Mouse (Mus musculus) cerebral cortex, adult 2 months (tissue): Measurements from ENCODE around the gene Stk19.

Source experiments
- WGBS: fragments of 180-500 bp; shearing (Covaris S2); methylation state at CpG from one replicate; pipeline ENCODE4 v1.1.7; 2018; 5-methylcytosine and 5-hydroxymethylcytosine counted together

Stk19 gene

DNA sequence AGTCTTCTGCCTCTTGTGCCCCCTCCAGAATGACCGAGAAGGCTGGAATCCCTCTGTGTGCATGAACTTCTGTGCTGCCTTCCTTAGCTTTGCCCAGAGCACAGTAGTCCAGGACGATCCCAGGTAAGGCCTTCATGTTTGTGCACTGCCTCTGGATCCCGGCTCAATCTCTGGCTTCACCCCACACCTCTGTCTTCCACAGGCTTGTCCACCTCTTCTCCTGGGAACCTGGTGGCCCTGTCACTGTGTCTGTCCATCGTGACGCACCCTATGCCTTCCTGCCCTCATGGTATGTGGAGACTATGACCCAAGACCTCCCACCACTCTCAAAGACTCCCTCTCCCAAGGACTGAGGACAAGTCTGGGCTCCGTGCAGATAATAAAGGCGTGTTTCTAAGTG, 2.0 kb upstream of the Stk19 start:
- WGBS: 85% methylated on average over 7 of the region's 7 CpGs

DNA sequence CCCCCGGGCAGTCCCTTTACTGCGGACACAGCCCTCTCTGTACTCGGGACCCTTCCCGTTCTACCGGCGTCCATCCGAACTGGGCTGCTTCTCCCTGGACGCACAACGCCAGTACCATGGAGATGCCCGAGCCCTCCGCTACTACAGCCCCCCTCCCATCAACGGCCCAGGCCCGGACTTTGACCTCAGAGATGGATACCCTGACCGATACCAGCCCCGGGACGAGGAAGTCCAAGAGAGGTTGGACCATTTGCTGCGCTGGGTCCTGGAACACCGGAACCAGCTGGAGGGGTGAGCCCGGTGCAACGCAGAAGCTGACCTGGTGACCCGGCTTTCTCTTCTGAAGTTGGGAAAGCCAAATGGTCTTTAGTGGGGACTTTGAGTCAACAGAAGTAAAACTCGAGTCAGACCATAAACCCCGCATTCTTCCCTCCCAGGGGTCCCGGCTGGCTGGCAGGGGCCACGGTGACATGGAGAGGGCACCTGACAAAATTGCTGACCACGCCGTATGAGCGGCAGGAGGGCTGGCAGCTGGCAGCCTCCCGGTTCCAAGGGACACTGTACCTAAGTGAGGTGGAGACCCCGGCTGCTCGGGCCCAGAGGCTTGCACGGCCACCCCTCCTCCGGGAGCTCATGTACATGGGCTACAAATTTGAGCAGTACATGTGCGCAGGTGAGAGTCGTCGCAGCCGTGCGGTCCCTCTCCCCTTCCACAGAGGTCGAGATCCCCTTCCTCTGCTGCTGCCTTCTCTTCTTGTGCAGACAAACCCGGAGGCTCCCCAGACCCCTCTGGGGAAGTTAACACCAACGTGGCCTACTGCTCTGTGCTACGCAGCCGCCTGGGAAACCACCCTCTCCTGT, 949 bp upstream of the Stk19 start:
- WGBS: 35% methylated on average over 43 of the region's 43 CpGs

DNA sequence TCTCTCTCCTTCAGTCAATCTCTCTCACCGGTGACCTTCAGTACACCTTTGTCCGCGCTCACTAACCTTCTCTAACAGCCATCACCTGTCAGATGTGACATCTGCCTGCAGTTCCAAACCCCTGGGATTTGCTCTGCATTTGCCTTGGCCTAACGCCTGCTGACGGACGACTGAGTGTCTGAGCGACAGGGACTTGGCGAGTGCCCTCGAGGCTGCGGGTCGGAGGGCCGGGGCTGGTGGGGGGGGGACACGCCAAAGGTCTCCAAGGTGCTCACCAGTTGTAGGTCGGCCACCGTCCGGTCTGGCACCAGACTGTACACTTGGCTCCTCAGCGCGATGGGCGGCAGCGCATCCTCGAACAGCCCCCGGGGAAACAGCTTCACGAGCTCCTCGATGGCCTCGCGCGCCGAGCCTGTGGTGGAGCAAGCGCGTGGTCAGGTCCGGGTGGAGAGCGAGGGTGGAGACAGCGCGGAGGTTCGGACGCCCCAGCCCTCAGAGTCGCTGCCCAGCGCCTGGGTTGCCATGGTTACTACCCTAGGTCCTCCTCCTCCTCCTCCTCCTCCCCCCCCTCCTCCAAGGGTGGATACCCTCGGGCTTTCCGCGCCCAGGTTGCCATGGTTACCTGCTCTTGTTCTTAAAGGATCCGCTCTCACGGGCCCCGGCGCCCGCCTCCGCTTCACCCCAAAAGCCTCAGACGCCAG, 440 bp downstream of the Stk19 start:
- WGBS: 3% methylated on average over 48 of the region's 48 CpGs

DNA sequence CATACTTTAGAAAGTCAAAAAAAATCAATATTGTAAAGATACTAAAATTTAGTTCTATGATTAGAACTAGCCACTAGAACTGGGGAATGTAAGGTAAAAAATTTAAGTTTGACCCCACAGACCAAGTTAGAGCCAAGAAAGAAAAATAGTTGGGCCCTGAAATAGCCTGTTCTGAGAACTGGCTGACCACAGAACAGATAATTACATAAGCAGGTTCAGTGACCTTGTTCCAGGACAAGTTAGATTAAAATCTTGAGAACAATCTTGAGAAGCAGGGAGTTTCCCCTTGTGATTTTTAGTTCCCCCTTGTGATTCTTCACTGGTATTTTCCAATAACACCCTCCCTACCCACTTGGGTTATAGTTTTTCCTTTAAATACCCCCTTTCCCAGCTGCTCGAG, 6.0 kb downstream of the Stk19 start:
- WGBS: 97% methylated on average over 1 of the region's 1 CpGs

GRCm38 (mm10) chr17:34814818-34815370, 21.9 kb downstream of the Stk19 start:
- WGBS: 87% methylated on average over 7 of the region's 7 CpGs

DNA sequence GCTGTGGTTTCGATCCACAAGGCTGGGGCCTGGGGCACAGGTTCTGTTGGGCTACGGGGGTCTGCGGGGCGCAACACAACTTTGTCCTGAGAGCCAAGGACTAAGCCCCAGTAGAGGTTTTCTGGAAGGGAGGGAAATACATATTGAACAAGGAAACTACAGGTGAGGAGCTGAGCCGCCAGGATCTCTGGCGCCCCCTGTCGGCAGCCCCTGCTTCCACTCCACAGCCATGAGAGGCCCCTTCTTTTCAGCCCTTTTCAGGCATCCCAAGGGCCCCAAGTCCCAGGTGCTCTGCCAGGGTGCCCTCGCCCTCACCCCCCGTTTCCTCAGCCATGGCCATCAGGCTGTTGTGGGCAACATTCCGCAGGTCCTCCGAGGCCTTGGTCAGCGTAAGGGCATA, 23.0 kb downstream of the Stk19 start:
- 65% methylated on average over 12 of the region's 12 CpGs for WGBS

GRCm38 (mm10) chr17:34811275-34811674, 25.5 kb downstream of the Stk19 start:
- 83% methylated on average over 15 of the region's 15 CpGs for WGBS

- WGBS: 90% methylated on average over 8 of the region's 8 CpGs
These were observed 25.9 kb downstream of the Stk19 start for GRCm38 (mm10) chr17:34810811-34811210.

DNA sequence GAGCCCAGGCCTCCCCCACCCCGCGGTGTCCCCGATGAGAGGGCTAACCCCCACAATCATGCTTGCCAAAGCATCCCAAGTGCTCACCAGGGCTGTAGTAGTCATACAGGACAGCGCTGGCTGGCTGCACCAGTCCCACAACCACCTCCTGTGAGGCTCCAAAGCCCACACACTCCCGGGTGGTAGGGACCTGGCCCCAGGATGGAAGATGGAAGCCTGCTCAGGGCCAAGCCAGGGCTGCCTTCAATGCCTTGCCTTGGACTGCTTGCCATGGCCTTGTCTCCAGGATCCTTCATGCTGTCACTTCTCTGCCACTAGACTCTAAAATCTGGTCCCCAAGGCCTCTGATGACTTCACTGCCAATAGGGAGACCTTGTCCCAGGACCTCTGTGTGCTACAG, 26.3 kb downstream of the Stk19 start:
- 88% methylated on average over 5 of the region's 5 CpGs for WGBS

DNA sequence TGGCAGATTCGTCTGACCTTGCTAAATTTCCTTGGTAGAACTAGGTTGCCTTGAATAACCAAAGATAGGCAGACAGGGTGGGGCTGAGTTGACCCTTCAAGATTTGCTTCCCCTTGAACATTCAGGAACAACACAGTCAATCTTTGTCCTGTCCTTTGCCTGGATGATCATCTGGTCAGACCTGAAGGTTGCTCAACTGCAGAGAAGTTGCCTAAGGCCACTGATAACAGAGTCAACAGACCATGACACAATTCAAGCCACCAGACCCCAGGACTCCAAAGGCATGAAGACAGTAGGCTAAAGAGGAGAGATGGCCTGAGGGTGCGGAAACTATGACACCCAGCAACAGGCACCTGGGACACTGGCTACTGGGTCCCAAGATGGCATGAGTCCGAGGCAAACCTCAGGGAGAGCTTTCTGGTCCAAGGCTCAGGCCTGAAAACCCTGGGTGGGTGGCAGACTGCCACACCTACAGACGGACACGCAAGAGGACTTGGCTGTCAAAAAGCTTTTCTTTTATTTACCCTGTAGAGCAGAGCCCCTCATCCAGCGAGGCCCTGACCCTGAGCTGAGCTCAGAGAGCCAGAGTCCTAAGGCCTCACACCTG, 28.0 kb downstream of the Stk19 start:
- 86% methylated on average over 6 of the region's 6 CpGs for WGBS

- WGBS: 76% methylated on average over 3 of the region's 3 CpGs
These were observed 29.6 kb downstream of the Stk19 start for GRCm38 (mm10) chr17:34807176-34807575.

DNA sequence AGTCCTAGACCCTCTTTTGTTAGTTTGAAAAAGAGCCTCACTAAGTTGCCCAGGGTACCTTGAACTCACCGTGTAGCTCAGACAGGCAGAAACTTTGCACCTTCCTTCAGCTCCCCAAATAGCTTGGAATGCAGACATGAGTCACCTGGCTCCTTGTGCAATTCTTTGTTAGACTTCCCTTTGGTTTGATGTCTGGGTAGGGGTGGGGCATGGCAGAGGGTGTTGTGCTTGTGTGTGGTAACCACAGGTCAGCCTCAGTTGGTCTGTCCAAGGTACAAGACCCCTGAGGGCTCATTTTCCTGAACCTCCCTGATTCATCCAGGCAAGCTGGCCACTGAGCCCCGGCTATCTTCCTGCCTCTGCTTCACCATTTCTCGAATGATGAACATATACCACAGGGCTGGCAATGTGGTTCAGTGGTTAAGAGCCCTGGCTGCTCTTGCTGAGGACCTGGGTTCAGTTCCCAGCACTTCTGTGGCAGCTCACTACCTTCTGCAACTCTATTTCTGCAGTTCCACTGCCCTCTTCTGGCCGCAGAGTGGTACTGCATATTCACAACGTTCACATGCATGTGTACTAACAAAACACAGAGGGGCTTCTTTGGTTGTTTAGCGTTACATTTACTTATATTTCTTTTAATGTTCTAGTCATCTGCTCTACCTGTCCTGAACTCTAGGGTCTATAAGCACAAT, 31.7 kb downstream of the Stk19 start:
- 75% methylated on average over 6 of the region's 6 CpGs for WGBS

DNA sequence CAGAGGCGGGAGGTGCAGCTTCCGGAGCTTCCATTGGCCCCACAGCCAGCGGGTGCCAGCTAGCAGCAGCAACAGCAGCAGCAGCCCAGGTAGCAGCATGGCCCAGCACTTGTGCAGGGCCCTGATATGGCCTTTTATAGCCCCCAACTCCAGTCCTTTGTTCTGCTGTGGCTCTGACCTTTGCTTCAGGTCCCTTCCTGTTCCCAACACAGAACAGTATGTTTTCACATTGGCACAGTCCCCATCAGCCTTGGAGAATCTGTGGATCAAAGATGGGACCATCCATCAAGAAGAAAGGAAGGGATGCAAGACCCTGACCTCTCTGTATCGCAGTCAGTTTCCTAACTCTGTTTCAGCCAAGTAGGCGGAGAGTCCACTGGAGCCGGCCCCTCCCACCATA, 32.4 kb downstream of the Stk19 start, which contains the start of gene Cyp21a1:
Gene Cyp21a1, minus strand, starts transcription at position 261 of the 400 bp plus-strand sequence.
- 86% methylated on average over 4 of the region's 6 CpGs for WGBS

DNA sequence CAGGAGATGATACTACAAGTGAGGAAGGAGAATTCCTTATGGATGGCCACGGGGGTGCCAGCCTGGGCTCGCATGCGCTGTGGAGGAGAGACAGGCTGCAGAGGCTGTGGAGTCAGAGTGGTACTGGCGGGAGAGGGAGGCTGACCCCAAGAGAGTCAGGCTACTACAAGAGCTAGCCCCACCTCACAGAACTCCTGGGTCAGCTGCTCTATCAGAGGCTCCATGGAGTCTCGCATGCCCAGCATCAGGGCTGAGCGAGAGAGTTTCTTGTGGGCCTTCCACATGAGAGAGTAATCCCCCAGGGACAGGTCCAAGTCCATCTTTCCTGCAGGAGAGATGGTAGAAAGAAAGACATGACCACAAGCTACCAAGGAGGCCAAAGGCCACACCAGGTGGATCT, 33.4 kb downstream of the Stk19 start:
- 91% methylated on average over 6 of the region's 6 CpGs for WGBS

DNA sequence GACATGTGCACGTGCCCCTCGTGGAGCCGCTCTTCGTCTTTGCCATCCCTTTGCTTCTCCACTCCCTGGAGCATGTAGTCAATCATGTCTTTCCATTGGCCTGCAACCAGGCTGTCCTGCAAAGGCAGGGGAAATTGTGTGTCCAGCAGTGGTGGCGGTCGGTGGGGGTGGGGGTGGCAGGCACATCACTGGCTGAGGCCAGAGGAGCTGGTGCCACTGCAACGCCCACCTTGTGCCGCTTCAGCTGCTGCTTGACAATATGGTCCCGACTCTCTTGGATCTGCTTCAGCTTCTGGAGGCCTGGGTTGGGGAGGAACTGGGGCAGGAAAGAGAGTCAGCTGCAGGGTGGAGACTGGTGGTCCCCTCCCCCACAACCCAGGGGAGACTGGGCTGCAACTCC, 34.0 kb downstream of the Stk19 start:
- WGBS: 89% methylated on average over 9 of the region's 9 CpGs

- WGBS: 93% methylated on average over 16 of the region's 16 CpGs
These were observed 35.9 kb downstream of the Stk19 start for GRCm38 (mm10) chr17:34800781-34801305.

- WGBS: 89% methylated on average over 4 of the region's 4 CpGs
These were observed 37.2 kb downstream of the Stk19 start for GRCm38 (mm10) chr17:34799531-34799925.

DNA sequence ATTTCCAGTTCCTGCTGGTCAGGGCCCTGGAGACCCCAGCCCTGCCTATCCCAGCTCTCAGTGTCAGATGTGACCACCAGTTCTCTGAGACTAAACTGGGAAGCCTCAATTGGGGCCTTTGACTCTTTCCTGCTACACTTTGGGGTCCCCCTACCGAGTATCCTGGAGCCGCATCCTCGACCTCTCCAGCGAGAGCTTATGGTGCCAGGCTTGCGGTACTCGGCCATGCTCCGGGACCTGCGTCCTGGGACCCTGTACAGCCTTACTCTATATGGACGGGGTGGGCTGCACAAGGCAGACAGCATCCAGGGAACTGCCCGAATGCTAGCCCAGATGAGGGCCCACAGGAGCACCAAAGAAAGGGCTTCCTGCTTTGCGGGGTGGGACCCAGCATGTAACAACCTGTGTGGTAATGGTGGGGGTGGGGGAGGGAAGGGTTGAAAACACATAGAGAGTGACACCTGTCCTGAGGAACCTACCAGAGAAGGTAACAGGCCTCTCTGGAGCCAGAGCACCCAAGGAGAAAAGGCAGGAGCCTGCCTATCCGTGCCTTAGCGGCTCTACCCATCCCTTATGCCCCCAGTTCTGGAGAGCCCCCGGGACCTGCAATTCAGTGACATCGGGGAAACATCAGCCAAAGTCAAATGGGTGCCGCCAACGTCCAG, 37.7 kb downstream of the Stk19 start:
- 94% methylated on average over 17 of the region's 17 CpGs for WGBS

GRCm38 (mm10) chr17:34798071-34798470, 38.7 kb downstream of the Stk19 start:
- WGBS: 90% methylated on average over 7 of the region's 7 CpGs

- 89% methylated on average over 10 of the region's 10 CpGs for WGBS
These were observed 39.3 kb downstream of the Stk19 start for GRCm38 (mm10) chr17:34797211-34797995.
